Mouse (Mus musculus): ENCODE measurements around the gene Ehmt2. TPM values are rescaled to one million over a fixed set of nuclear protein-coding genes. Genes with fewer than 3 reads are reported as not detected.

Ehmt2 gene
- polyA plus RNA-seq, 1 experiment from 2014 or later: 70.1 TPM

GRCm38 (mm10) chr17:34861704-34862415 lies 36.4 kb upstream of the Ehmt2 start:
- Histone ChIP-seq H3K27me3 (ENCODE audit: control insufficient read depth, insufficient read depth, low read length) (no peaks in the 10 kb centered on the region), H3K4me1 (replicated peaks; ENCODE audit: control insufficient read depth, insufficient read depth, low read length) (no peaks in the 10 kb centered on the region), H3K36me3 (ENCODE audit: control insufficient read depth, insufficient read depth, low read length) (no peaks in the 10 kb centered on the region), H3K4me3 (ENCODE audit: low read depth, low read length) (no peak overlapping the region), H3K27ac (ENCODE audit: low read depth, low read length) (no peak overlapping the region), H3K9ac (ENCODE audit: low read depth, low read length) (no peak overlapping the region), H3K9me3 (ENCODE audit: control insufficient read depth, low read length) (no peaks in the 10 kb centered on the region), H3K4me2 (replicated peaks; ENCODE audit: low read depth, low read length) (no peak overlapping the region)
- ATAC-seq (ENCODE audit: low FRiP score) (no peak), DNase-seq (ENCODE audit: low spot score) (no peak)
- 74% methylated on average over 13 of the region's 13 CpGs for WGBS

- no peak for DNase-seq (ENCODE audit: low spot score)
- no peaks in the 10 kb centered on the region for H3K27me3 ChIP-seq (ENCODE audit: control insufficient read depth, insufficient read depth, low read length)
- H3K36me3 ChIP-seq (ENCODE audit: control insufficient read depth, insufficient read depth, low read length): no peaks in the 10 kb centered on the region
- 73% methylated on average over 8 of the region's 8 CpGs for WGBS
- H3K9me3 ChIP-seq (ENCODE audit: control insufficient read depth, low read length): no peaks in the 10 kb centered on the region
- no peak within 1 kb of the TSS for H3K4me3 ChIP-seq (ENCODE audit: low read depth, low read length)
- no peak within 1 kb of the TSS for H3K27ac ChIP-seq (ENCODE audit: low read depth, low read length)
- no peak within 1 kb of the TSS for H3K9ac ChIP-seq (ENCODE audit: low read depth, low read length)
- no peak within 1 kb of the TSS for H3K4me2 ChIP-seq (replicated peaks; ENCODE audit: low read depth, low read length)
- ATAC-seq (ENCODE audit: low FRiP score): no peak
- H3K4me1 ChIP-seq (replicated peaks; ENCODE audit: control insufficient read depth, insufficient read depth, low read length): no peaks in the 10 kb centered on the region
Measured at GRCm38 (mm10) chr17:34862416-34863081, 35.7 kb upstream of the Ehmt2 start, which contains the start of gene Cfb. Gene Cfb, minus strand, starts transcription at chr17:34862518.

GRCm38 (mm10) chr17:34865981-34866380 lies 32.3 kb upstream of the Ehmt2 start:
- no peaks in the 10 kb centered on the region for H3K4me1 ChIP-seq (replicated peaks; ENCODE audit: control insufficient read depth, insufficient read depth, low read length)
- no peak overlapping the region for H3K4me2 ChIP-seq (replicated peaks; ENCODE audit: low read depth, low read length)
- no peak overlapping the region for H3K4me3 ChIP-seq (ENCODE audit: low read depth, low read length)
- WGBS: 68% methylated on average over 7 of the region's 7 CpGs
- ATAC-seq (ENCODE audit: low FRiP score) (no peak), DNase-seq (ENCODE audit: low spot score) (no peak)
- H3K27ac ChIP-seq (ENCODE audit: low read depth, low read length): no peak overlapping the region
- H3K9ac ChIP-seq (ENCODE audit: low read depth, low read length): no peak overlapping the region
- no peaks in the 10 kb centered on the region for H3K9me3 ChIP-seq (ENCODE audit: control insufficient read depth, low read length)
- H3K27me3 ChIP-seq (ENCODE audit: control insufficient read depth, insufficient read depth, low read length): no peaks in the 10 kb centered on the region
- H3K36me3 ChIP-seq (ENCODE audit: control insufficient read depth, insufficient read depth, low read length): no peaks in the 10 kb centered on the region

- ATAC-seq (ENCODE audit: low FRiP score) (no peak), DNase-seq (ENCODE audit: low spot score) (no peak)
- Histone ChIP-seq H3K9ac (ENCODE audit: low read depth, low read length) (no peak overlapping the region), H3K36me3 (ENCODE audit: control insufficient read depth, insufficient read depth, low read length) (no peaks in the 10 kb centered on the region), H3K4me2 (replicated peaks; ENCODE audit: low read depth, low read length) (no peak overlapping the region), H3K4me3 (ENCODE audit: low read depth, low read length) (no peak overlapping the region), H3K4me1 (replicated peaks; ENCODE audit: control insufficient read depth, insufficient read depth, low read length) (no peaks in the 10 kb centered on the region), H3K27me3 (ENCODE audit: control insufficient read depth, insufficient read depth, low read length) (no peaks in the 10 kb centered on the region), H3K9me3 (ENCODE audit: control insufficient read depth, low read length) (no peaks in the 10 kb centered on the region), H3K27ac (ENCODE audit: low read depth, low read length) (no peak overlapping the region)
- WGBS: 92% methylated on average over 6 of the region's 6 CpGs
Measured at GRCm38 (mm10) chr17:34874321-34874720, 23.9 kb upstream of the Ehmt2 start.

- DNase-seq (ENCODE audit: low spot score): no peak
- H3K27ac ChIP-seq (ENCODE audit: low read depth, low read length): no peak within 1 kb of the TSS
- WGBS: 66% methylated on average over 11 of the region's 11 CpGs
Measured at GRCm38 (mm10) chr17:34879336-34879879, 18.9 kb upstream of the Ehmt2 start, which contains the start of gene Zbtb12. Gene Zbtb12, plus strand, starts transcription at chr17:34879483.

GRCm38 (mm10) chr17:34881166-34881565 lies 17.1 kb upstream of the Ehmt2 start:
- ATAC-seq (ENCODE audit: low FRiP score) (no peak), DNase-seq (ENCODE audit: low spot score) (no peak)
- Histone ChIP-seq H3K4me1 (replicated peaks; ENCODE audit: control insufficient read depth, insufficient read depth, low read length) (no peaks in the 10 kb centered on the region), H3K27ac (ENCODE audit: low read depth, low read length) (no peak overlapping the region), H3K9me3 (ENCODE audit: control insufficient read depth, low read length) (no peaks in the 10 kb centered on the region), H3K4me2 (replicated peaks; ENCODE audit: low read depth, low read length) (no peak overlapping the region), H3K36me3 (ENCODE audit: control insufficient read depth, insufficient read depth, low read length) (no peaks in the 10 kb centered on the region), H3K4me3 (ENCODE audit: low read depth, low read length) (no peak overlapping the region), H3K27me3 (ENCODE audit: control insufficient read depth, insufficient read depth, low read length) (0 out of 2 replicates have a peak, but pooled peaks cover 2% of the 10 kb centered on the region), H3K9ac (ENCODE audit: low read depth, low read length) (no peak overlapping the region)

More at GRCm38 (mm10) chr17:34879336-34879879, 18.9 kb upstream of the Ehmt2 start, which contains the start of gene Zbtb12:
- H3K27me3 ChIP-seq (ENCODE audit: control insufficient read depth, insufficient read depth, low read length): 0 out of 2 replicates have a peak, but pooled peaks cover 2% of the 10 kb centered on the region
- ATAC-seq (ENCODE audit: low FRiP score): no peak
- H3K4me2 ChIP-seq (replicated peaks; ENCODE audit: low read depth, low read length): no peak within 1 kb of the TSS
- no peaks in the 10 kb centered on the region for H3K9me3 ChIP-seq (ENCODE audit: control insufficient read depth, low read length)
- H3K9ac ChIP-seq (ENCODE audit: low read depth, low read length): no peak within 1 kb of the TSS
- H3K36me3 ChIP-seq (ENCODE audit: control insufficient read depth, insufficient read depth, low read length): no peaks in the 10 kb centered on the region
- no peaks in the 10 kb centered on the region for H3K4me1 ChIP-seq (replicated peaks; ENCODE audit: control insufficient read depth, insufficient read depth, low read length)
- no peak within 1 kb of the TSS for H3K4me3 ChIP-seq (ENCODE audit: low read depth, low read length)

- no peak within 1 kb of the TSS for H3K4me3 ChIP-seq (ENCODE audit: low read depth, low read length)
- H3K27me3 ChIP-seq (ENCODE audit: control insufficient read depth, insufficient read depth, low read length): 0 out of 2 replicates have a peak, but pooled peaks cover 2% of the 10 kb centered on the region
- no peaks in the 10 kb centered on the region for H3K36me3 ChIP-seq (ENCODE audit: control insufficient read depth, insufficient read depth, low read length)
- ATAC-seq (ENCODE audit: low FRiP score): no peak
- no peaks in the 10 kb centered on the region for H3K9me3 ChIP-seq (ENCODE audit: control insufficient read depth, low read length)
- WGBS: 9% methylated on average over 15 of the region's 15 CpGs
- no peak for DNase-seq (ENCODE audit: low spot score)
- 0 out of 2 replicates have a peak within 1 kb of the TSS, but pooled peaks have one; percentile 15 for H3K9ac ChIP-seq (ENCODE audit: low read depth, low read length)
- H3K4me2 ChIP-seq (replicated peaks; ENCODE audit: low read depth, low read length): peak within 1 kb of the TSS; percentile 6; the same call in 1 of the 2 replicates
- no peaks in the 10 kb centered on the region for H3K4me1 ChIP-seq (replicated peaks; ENCODE audit: control insufficient read depth, insufficient read depth, low read length)
- H3K27ac ChIP-seq (ENCODE audit: low read depth, low read length): no peak within 1 kb of the TSS
Measured at GRCm38 (mm10) chr17:34881683-34882310, 16.5 kb upstream of the Ehmt2 start, which contains the start of gene Gm20547. Gene Gm20547, minus strand, starts transcription at chr17:34882042.

- no peaks in the 10 kb centered on the region for H3K9me3 ChIP-seq (ENCODE audit: control insufficient read depth, low read length)
- no peak overlapping the region for H3K27ac ChIP-seq (ENCODE audit: low read depth, low read length)
- WGBS: 69% methylated on average over 3 of the region's 3 CpGs
- H3K27me3 ChIP-seq (ENCODE audit: control insufficient read depth, insufficient read depth, low read length): 0 out of 2 replicates have a peak, but pooled peaks cover 2% of the 10 kb centered on the region
- no peak overlapping the region for H3K9ac ChIP-seq (ENCODE audit: low read depth, low read length)
- ATAC-seq (ENCODE audit: low FRiP score) (no peak), DNase-seq (ENCODE audit: low spot score) (no peak)
- H3K4me3 ChIP-seq (ENCODE audit: low read depth, low read length): no peak overlapping the region
- H3K4me2 ChIP-seq (replicated peaks; ENCODE audit: low read depth, low read length): no peak overlapping the region
- H3K4me1 ChIP-seq (replicated peaks; ENCODE audit: control insufficient read depth, insufficient read depth, low read length): no peaks in the 10 kb centered on the region
- H3K36me3 ChIP-seq (ENCODE audit: control insufficient read depth, insufficient read depth, low read length): no peaks in the 10 kb centered on the region
Measured at GRCm38 (mm10) chr17:34883332-34883731, 14.9 kb upstream of the Ehmt2 start.

Data from hindbrain, embryonic 11.5 days (tissue).